Mouse (Mus musculus) T-cell, adult 2 months (primary cell): ENCODE measurements around the gene Col19a1.

Experiments
- DNase-seq: peaks from one replicate; pipeline ENCODE4 v3.0.0; 2022; ENCODE audit warnings: low spot score

Col19a1 gene

GRCm38 (mm10) chr1:24458015-24458414 lies 129.3 kb downstream of the Col19a1 start:
- no peak for DNase-seq

DNA sequence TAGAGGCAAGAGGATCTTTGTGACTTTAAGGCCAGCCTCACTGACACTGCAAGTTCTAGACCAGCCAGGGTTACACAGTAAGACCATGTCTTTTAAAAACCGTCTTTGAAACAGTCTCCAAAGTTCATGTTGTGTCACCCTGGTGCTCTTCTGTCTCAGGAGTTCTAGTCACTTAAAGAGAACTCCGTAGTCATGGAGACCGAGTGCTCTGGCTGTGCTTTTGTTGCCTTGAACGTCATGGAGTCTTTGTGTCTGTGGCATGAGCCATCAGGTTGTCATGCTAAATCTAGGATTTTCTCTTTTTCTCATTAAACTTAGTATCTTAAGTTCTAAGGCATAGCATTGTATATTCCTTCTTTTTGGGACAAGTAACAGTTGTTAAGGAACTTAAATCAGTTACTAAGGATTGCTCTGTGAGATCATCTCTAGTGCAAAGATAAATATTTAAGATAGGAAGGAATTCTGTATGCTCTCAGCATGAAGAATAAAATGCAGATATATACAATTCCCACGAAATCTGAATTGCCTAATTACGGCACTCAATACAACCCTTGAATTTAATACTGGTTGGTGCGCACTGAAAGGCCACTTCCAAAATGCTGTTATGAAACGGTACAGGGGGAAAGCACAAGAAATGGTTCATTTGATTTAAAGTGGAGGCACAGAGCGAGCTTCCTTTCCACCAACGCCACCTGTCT lies 134.6 kb downstream of the Col19a1 start:
- no peak for DNase-seq

- DNase-seq, result no peak
These were observed 135.1 kb downstream of the Col19a1 start for GRCm38 (mm10) chr1:24452159-24452558.

- no peak for DNase-seq
These were observed 149.8 kb downstream of the Col19a1 start for GRCm38 (mm10) chr1:24437425-24437824.

- DNase-seq, result no peak
These were observed 159.0 kb downstream of the Col19a1 start for GRCm38 (mm10) chr1:24428306-24428705.

GRCm38 (mm10) chr1:24378125-24378821 lies 209.0 kb downstream of the Col19a1 start:
- DNase-seq, result no peak

GRCm38 (mm10) chr1:24374902-24375301 lies 212.4 kb downstream of the Col19a1 start:
- no peak for DNase-seq

- no peak for DNase-seq
These were observed 213.6 kb downstream of the Col19a1 start for GRCm38 (mm10) chr1:24373671-24374070.

- no peak for DNase-seq
These were observed 214.6 kb downstream of the Col19a1 start for GRCm38 (mm10) chr1:24372471-24373258.

GRCm38 (mm10) chr1:24367570-24368517 lies 219.4 kb downstream of the Col19a1 start:
- no peak for DNase-seq

- no peak for DNase-seq
These were observed 222.5 kb downstream of the Col19a1 start for GRCm38 (mm10) chr1:24364775-24365174.

DNA sequence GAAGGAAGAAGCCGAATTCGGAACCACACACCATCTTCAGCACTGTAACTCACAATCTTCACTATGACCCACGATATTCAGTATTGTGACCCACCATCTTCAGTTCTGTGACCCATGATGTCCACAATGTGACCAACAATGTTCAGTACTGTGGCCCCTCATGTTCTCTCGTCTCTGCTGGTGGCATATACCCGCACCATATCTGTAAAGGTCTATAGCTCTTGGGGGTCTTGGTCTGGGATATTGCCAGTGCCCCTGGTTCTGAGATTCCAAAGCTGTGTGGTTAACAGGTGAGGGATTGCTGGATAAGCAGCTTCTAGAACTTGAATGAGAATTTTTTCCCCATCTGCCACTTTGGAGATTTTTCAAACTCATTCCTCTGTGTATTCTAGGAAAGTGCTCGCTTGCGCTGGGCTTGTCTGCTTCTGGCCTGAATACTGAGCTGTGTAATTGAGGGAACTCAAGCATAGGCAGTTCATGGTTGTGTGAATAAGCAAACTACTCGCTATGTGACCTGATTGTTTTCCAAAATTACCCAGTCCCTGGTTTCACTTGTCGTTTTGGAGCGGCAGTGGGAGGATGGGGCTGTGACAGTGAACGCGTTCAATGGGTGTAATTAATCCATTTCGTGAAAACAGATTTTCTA lies 225.2 kb downstream of the Col19a1 start:
- no peak for DNase-seq

- no peak for DNase-seq
These were observed 237.6 kb downstream of the Col19a1 start for GRCm38 (mm10) chr1:24349462-24350217.

GRCm38 (mm10) chr1:24347621-24348160 lies 239.6 kb downstream of the Col19a1 start:
- DNase-seq, result no peak

GRCm38 (mm10) chr1:24337556-24338275 lies 249.6 kb downstream of the Col19a1 start:
- no peak for DNase-seq

DNA sequence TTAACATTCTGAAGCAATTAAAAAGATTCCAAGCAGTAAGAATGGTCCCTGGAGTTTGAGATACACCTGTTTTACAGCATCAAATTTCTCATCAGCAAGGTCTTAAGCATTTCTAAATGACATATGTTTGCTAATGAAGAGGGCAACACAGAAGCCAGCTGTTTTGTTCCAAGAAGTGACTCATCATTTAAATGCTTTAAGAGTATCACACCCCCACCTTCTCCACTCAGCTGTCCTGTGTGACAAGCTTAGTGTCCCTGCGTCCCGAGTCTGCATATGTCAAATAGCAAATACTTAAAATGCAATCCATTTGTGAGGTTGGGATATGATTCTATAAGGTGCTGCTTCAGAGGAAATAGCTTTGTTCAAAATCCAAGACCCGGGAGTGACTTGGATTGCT lies 251.2 kb downstream of the Col19a1 start:
- no peak for DNase-seq

DNA sequence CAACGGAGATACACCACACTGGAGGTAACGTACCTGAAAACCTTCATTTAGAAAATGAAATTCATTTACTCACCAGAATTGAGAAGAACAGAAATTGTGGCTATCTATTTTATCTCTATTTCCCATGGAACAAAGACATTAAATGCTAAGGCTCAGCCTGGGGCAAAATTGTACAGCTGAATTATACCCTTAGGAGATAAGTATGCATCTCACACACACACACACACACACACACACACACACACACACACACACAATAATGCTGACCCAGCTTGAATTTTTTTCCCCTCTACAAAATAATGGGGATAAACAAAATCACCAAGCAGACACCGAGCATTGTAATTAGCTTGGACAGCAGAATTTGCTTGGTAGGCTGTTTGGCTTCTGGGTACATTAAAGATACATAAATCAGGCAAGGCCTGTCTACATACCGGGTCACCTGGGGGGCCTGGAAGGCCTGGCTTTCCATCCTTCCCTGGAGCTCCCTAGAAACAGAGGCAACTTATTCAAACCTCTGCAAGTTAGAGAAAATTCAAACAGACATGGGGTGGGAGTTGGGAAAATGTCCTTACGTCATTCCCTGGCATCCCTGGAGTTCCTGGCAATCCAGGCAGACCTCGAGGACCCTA lies 270.2 kb downstream of the Col19a1 start:
- no peak for DNase-seq

GRCm38 (mm10) chr1:24316490-24316889 lies 270.8 kb downstream of the Col19a1 start:
- DNase-seq, result no peak

DNA sequence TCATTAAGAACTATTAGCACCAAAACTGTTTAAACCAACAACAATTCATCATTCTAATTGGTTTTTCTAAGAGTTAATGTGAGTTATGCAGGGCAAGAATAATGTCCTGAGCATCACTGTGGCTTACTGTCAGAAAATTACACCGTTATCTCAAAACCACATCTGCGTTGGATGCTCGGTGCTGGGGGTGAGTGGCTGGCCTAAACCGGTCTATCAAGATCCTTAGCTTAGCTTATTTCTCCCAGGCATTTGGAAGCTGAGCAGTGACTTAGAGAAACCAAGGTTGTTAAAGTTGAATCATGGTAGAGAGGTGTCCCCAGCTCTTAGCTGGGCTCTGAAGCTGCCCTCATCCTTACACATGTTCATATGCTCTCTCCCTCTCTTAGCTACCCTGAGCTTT lies 276.4 kb downstream of the Col19a1 start:
- DNase-seq, result no peak
